Mouse (Mus musculus) retina, embryonic 14.5 days (tissue): Measurements from ENCODE around the gene Taar1.

ENCODE experiments used
- DNase-seq: peaks from one replicate; pipeline ENCODE4 v3.0.0-alpha.2; 2015; ENCODE audit warnings: low spot score

The Taar1 gene

DNA sequence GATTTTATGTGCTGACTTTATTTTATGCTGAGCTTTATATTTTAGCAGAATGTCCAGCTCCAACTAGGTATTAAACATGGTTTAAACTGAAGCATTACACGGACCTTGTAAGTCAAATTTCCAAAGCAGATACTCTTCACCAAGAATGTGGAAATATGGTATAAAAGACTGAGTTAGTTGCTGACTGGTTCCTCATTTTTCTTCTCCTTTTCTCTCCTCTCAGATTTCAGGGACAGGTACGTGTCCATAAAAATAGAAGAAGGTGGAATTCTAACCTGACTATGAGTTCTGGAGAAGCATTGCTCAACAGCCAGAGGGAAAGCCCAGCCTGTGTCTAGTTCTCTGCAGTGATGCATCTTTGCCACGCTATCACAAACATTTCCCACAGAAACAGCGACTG, at the start of gene Taar1:
Gene Taar1, plus strand, starts transcription at position 301 of the 400 bp plus-strand sequence.
- DNase-seq = no peak

DNA sequence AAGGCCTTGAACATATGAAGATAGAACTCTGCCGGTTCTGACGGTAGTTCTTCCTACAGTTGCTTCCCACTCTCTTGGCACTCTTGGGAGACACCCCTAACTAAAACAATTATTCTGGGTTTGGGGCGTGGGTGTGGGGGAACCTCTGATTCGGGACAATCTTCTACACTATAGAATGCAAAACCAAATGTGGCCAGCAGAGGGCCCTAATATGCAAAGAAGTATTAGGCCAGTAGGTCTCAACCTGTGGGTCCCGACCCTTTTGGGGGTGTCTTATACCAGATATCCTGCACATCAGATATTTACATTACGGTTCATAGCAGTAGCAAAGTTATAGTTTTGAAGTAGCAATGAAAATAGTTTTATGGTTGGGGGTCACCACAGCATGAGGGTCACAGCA, 39.5 kb upstream of the Taar1 start:
- peak; percentile 36 for DNase-seq

DNA sequence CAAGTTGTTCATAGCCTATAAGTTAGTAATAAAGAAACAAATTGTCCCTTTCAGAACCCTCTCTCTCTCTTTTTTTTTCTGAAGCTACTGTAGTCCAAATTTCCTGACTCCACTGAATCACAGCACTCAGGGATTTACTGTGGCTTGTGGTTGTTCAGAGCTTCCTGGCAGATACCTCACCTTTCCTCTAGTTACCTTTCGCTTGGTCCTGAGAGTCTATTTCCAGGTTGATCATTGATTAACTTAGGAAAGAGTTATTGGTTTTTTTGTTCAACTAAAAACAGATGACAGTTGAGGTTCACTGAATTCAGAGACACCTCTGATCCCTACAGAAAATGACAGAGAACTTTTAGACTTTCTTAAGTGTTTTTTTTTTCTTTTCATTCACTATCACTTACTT, 35.2 kb upstream of the Taar1 start:
- DNase-seq = no peak

DNA sequence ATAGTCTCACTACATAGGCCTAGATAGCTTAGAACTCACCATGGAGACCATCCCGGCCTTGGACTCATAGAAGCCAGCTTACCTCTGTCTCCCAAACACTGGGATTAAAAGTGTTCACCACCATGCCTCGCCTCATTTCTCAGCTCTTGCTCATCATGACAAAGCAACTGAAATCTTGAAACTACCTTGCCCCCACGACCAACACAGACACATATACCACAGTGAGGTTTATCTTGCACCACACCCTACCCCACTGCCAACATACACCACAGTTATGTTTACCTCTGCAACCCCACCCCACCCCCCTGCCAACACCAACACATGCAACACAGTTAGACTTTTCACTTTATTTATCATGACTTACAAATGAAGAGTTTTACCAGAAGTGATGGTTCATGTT, 34.1 kb upstream of the Taar1 start:
- DNase-seq = no peak

DNA sequence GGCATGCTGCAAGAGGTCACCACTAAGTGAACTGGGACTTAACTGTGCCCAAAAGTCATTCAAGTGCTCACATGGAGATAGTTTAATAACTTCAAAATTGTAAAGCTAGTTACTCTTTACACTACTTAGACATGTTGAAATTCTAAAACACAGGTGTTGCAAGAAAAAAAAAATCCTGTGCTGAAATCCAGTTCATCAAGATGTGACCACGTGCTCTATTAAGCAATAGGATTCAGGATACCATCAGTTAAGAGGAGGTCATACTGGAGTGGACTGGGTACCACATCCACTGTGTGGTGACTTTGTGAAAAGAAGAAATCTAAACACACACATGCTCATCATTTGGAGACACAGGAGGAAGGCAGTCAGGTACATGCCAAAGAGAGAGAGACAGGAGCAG, 27.2 kb upstream of the Taar1 start:
- no peak for DNase-seq

DNA sequence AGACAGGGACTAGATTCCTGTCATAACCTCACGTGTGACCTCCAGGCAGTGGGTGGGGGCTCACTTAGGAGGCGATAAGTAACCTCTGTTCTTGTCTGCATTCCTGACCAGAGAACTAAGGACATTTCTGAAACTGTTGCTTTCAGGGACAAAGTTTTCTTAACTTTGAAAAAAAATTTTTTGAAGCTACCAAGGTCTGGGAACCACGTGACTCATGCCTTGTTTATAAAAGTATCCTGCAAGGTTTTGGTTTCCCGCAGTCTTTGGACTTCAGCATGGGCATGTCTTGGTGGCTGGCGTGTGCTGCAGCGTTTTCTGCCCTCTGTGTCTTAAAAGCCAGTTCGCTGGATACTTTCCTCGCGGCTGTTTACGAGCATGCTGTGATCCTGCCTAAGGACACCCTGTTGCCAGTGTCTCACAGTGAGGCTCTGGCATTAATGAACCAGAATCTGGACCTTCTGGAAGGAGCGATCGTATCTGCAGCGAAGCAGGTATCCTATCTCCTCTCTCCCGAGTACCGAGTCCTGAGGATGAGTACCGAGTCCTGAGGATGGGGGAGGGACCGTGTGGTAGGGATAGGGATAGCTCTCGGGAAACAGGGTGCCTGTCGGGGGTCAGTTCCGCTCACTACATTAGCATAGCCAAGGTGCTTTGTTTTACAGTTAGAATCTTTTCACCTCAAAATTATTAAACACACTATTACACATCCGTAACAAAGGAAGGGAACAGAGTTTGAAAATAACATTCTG, 25.4 kb upstream of the Taar1 start, which contains the start of gene Vnn1:
Gene Vnn1, plus strand, starts transcription at position 88 of the 749 bp plus-strand sequence.
- DNase-seq = peak; percentile 4

DNA sequence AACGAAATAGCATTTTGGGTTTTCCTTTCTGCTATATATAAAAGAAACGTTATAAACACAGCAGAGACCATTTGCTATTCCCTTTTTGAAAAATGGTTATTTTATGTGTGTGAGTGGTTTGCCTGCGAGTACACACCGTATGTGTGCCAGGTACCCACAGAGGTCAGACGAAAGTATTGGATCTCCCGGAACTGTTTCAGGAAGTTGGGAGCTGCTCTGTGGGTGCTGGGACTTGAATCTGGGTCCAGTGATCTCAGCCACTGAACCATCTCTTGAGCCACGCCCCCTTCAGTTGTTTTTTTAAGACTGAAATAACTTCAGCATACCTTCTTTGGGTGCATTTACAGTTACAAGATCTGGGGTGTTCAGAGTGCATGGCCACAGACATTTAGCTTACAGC, 24.8 kb upstream of the Taar1 start:
- no peak for DNase-seq

DNA sequence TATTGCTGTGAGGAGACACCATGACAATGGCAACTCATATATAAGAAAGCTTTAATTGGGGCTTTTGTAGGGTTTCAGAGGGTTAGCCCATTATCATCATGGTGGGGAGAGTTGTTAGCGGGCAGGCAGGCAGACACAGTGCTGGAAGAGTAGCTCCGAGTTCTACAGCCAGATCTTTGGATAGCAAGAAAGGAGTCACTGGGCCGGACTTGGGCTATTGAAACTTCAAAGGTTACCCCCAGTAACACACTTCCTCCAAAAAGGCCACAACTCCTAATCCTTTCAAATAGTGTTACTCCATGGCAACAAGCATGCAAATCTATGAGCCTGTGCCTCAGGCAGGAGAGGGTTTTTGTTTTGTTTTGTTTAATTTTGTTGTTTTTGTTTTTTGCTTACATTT, 19.0 kb upstream of the Taar1 start:
- DNase-seq = no peak

DNA sequence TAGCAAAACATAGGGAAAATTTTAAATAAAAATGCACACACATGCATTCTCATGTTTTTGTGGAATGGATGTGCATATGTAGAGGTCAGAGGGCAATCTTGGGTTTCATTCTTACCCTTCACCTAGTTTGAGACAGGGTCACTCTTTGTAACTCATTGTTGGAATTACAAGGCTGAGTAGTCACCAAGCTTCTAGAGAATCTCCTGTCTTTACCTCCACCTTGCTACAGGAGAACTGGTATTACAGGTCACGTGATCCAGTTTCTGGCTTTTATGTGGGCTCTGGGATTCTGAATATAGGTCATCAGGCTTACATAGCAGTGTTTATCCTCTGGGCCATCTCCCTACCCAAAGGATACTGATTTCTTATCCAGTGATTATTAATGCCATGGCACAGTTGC, 14.5 kb upstream of the Taar1 start:
- DNase-seq = no peak

DNA sequence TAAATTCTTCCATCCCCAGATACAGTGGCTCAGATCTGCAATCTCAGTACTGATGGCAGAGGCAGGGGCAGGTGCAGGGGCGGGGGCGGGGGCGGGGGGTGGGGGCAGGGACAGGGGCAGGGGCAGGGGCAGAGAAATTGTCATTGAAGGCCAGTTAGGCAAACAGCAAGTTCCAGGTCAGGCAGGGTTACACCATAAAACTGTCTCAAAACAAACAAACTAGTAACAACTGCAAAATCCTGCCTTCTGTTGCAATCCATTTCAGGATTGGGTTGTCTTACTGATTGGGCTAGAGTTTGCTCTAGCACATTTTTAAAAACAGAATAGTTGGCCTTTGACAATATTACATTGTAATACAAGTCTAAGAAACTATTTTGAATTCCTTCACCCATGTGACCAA, 2.3 kb downstream of the Taar1 start:
- no peak for DNase-seq

DNA sequence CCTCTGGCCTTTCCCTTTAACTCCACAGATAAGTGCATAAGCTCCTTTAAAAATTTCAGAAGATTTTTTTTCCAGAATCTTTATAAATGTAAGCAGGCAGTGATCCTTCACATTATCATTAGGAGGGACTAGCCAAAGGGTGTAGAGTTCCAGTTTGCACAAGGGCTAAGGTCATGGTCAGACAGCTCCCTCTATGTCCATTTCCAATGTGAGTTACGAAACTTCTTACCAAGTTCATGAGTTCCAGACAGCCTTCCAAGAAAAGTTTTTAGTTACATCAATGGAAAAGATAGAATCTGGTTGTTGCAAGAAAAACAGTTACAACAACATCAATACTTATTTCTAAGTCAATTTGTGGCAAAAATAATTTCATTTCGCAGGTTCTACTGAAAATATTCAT, 3.8 kb downstream of the Taar1 start:
- no peak for DNase-seq

DNA sequence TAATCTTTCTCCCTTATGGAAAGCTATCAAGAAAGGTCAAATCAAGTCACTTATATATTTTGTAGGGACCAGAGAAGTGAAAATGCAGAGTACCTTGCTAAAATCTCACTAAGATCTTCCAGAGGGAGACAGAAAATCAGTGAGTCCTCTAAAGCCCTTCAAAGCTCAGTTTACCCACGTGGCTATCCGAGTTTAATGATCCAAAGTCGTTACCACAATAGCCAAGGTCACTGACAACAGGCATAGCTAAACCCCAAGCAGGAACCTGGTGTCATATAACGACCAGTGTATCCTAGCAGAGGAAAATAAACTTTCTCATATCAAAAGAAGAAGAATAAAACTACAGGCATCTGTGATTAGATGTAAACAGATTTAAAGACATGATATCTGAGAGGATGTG, 17.5 kb downstream of the Taar1 start:
- DNase-seq = no peak

DNA sequence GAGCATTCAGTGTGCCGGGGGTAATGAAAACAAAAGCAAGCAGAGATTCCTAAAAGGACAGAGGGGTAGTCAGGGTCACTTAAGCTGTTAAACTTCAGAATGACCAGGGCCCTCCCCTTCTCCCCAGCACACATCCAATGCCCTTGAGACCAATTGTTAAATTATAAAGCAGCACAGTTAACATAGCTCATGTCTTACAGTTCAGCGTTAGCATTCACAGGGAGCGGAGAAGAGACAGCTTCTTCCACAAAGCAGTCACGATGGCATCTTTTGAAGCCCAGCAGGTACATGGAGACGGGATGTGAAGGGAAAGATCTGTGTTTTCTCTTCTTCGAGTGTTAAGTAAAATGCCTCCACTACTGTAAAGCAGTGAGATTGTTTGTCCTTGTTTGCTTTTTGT, 18.2 kb downstream of the Taar1 start, which contains the start of gene Taar2:
Gene Taar2, plus strand, starts transcription at position 261 of the 400 bp plus-strand sequence.
- DNase-seq = no peak

DNA sequence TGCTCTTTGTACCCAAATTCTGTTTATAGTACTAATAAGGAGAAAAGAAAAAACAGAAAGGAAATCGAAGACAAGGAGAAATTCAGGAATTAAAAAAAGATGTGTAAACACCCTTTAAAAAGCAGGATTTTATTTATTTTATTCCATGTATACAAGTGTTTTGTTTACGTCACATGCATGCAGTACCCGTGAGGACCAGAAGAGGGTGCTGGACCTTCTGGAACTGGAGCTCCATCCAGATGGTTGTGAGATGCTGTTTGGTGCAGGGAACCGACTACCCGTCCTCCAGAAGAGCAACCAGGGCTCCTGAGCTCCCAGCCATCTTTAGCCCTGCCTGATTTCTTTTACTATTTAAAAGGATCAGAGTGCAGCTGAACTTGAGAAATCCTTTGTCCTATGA, 22.3 kb downstream of the Taar1 start:
- DNase-seq = peak; percentile 5

DNA sequence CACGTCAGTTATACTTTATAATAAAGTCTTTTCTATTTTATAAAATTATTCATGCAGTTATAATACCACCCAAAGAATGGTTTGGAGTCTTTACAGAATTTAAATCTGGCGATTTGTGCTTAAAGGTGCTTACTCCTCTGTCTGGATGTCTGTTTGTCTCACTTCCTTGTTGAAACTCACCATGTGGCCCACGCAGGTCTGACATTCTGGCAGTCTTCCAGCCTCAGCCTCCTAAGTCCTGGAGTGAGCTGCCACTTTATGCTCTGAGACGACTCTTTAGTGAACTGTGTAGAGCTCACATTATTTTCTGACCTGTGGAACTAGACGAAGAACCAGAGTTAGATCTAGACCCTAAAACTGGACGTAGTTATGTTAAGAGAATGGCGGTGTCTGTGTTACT, 27.9 kb downstream of the Taar1 start:
- no peak for DNase-seq

DNA sequence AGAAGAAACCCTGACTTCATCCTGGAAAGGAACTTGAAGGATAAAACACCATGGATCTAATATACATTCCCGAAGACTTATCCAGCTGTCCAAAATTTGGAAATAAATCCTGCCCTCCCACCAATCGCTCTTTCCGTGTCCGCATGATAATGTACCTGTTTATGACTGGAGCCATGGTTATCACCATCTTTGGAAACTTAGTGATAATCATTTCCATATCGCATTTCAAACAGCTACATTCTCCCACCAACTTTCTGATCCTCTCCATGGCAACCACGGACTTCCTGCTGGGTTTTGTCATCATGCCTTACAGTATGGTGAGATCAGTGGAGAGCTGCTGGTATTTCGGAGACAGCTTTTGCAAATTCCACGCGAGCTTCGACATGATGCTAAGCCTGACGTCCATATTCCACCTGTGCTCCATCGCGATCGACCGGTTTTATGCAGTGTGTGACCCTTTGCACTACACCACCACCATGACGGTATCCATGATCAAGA, 29.4 kb downstream of the Taar1 start, which contains the start of gene Taar3:
Gene Taar3, plus strand, starts transcription at position 51 of the 498 bp plus-strand sequence.
- DNase-seq = no peak

DNA sequence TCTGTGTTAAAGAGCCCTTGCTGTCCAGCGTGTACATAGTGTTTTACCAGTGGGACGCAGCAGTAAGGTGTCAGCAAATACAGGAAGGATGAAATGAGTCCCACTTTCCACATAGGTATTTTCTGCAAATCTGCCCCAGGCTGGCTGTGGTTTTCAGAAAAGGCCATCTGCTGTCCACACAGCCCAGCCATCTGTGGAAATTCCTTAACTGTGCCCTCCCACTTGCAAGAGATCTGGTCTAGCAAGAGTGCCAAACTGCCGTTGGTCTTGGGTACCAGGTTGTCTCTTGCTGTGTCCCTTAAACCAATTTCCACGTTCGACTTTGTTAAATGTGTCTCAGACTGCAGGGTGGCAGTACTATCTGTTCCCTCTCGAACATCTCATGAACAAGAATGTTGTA, 31.6 kb downstream of the Taar1 start:
- no peak for DNase-seq

DNA sequence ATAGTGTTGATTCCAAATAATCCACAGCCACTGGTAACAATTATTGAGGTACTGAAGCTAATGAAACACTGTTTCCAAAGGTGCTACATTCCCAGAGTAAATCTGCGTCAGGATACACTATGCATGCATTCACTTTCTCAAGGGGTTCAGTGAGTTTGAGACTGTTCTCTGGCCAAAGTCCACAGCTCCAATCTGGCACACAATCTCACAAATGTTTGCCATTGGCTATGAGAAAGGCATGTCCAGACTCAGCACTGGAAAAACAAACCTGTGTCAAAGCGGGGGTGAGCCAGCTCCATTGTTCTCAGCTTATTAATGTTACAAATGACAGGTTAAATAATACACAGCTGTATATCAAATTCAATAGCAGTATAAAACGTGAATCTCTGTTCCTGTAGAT, 38.9 kb downstream of the Taar1 start:
- no peak for DNase-seq

DNA sequence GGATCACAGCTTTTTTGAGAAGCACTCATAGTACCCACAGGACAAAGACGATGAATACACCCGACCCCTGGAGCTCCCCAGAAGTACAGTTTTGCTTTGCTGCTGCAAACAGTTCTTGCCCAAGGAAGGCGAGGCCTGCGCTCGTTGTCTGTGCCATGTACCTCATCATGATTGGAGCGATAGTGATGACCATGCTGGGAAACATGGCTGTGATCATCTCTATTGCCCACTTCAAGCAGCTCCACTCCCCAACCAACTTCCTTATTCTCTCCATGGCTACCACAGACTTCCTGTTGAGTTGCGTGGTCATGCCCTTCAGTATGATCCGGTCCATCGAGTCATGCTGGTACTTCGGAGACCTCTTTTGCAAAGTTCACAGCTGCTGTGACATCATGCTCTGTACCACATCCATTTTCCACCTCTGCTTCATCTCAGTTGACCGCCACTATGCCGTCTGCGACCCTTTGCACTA, 40.3 kb downstream of the Taar1 start, which contains the start of gene Taar4:
Gene Taar4, plus strand, starts transcription at position 51 of the 472 bp plus-strand sequence.
- no peak for DNase-seq

DNA sequence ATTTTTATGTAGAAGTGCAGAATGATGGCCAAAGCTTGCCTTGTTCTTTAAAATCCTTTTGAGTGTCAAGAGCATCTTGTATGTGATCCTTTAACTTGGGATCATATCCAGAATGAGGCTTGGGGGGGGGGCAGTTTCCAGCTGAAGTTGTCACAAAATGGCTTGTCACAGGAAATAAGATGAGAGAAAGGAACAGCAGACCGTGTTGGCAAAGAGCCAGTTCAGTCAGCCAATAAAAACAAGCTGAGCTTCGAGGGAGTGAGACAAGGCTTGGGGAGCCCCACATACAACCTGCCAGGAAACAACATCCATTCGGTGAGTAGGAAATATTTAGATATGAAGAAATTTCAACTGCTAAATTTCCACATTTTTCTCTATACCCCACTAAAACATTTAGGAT, 43.3 kb downstream of the Taar1 start:
- DNase-seq = no peak

DNA sequence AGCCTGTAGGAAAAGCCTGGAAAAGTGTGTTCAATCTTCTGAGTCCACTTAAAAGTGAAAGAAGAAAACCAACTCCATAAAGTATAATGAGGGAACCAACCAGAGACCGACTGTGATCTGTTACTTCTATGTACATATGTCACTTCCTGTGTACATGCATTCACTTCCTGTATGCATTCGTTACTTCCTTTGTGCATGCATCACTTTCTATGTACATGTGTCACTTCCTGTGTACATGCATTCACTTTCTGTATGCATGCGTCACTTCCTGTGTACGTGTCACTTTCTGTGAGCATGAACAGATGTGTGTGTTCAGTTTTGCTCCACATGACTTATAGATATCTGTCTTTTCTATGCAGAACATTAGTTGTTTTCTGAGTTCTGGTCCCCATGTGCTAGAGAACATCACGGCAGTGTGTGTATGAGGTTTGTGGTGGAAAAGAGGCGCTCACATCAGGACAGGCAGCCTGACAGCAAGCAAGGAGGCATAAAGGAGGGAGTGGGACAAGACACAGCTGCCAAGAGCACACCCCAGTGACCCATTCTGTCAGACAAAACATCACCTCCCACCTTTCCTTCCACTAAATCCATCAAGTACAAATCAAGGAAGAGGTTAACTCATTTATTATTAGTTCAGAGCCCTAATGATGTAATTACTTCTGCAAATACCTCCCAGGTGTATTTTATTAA, 44.9 kb downstream of the Taar1 start:
- no peak for DNase-seq

DNA sequence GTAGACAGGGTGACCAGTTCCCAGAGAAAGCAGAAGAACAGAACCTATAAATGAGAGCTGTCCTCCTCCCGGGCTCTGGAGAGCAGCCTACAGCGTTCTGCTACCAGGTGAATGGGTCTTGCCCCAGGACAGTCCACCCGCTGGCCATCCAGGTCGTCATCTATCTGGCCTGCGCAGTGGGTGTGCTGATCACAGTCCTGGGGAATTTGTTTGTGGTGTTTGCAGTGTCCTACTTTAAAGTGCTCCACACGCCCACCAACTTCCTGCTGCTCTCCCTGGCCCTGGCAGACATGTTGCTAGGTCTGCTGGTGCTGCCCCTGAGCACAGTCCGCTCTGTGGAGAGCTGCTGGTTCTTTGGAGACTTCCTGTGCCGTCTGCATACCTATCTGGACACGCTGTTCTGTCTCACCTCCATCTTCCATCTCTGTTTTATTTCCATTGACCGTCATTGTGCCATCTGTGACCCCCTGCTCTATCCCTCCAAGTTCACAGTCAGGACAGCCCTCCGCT, 50.6 kb downstream of the Taar1 start, which contains the start of gene Taar5:
Gene Taar5, plus strand, starts transcription at position 51 of the 510 bp plus-strand sequence.
- no peak for DNase-seq
